Mouse (Mus musculus): Measurements from ENCODE around the gene Tulp3. TPM values are rescaled to one million over a fixed set of nuclear protein-coding genes. Genes with fewer than 3 reads are reported as not detected.

Tulp3 gene
- 1 to 10 TPM; 1.1 to 2.3 TPM for polyA plus RNA-seq (2017; shearing (Covaris generic))

DNA sequence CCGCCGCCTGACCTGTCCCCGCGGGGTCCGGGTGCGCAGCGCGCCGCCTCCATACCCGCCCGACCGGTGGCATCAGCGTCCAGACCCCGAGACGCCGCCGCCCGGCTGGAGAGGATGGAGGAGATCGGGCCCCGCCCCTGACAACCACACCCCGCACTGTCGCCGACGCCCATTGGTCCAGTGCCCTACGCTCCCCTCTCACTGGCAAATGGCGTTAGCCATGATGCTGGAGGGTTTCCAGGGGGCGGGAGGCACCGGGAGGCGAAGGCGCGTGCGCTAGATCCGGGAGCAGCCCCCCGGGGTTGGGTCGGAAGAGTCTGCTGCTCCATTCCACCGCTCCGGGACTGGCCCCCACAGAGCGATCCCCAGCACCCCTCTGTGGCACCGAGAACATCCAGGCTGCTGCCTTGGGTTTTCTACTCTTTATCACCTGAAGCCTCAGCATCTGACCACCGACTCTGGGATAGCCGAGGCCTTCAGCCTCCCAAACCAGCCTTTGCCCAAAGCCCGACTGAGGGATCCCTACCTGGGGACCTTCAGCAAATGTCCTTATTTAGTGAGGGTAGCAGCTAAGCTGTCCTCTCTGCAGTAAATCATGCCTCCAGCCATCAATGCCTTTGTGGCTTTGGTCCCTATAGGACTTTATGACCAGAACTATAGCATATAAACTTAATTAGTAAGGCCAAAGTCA lies at the start of gene Tulp3:
Gene Tulp3 (minus strand): TSS at position 126 of the 691 bp plus-strand sequence.

DNA sequence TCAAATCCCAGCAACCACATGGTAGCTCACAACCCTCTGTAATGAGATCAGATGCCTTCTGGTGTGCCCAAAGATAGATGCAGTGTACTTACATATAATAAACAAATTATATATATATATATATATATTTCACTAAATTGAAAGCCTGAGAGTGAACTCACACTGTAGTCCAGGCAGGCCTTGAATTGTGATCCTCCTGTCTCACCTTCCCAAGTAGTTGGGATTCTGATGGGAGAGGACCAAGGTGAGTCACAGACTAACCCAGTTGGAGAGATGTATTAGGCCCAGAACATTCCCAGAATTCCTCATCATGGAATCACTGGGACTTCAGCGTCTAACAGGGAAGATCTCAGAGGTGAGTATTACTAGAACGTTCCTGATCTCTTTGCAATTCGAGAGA lies 43.3 kb upstream of the Tulp3 start, which contains the start of gene Nrip2:
Gene Nrip2 (plus strand): TSS at position 301 of the 400 bp plus-strand sequence.

DNA sequence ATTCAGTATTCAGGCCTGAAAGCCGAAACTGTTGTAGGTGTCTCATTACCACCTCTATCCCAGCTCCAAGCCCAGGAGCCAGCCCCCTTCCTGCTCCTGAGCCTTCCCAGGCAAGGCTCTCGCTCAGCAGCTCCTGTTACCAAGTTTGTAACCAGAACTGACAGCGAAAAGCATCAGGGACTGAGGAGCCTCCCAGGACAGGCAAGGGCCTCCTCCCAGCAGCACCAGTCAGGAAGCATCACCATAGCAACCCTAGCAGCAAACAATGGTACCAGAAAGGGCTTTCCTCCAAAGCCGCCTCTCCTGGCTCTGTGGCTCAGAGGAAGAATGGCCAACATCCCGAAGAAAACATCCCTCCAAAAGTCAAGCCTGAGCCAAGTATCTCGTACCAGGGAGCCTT lies 19.5 kb upstream of the Tulp3 start, which contains the start of the genes Tex52 and Gm44596:
Gene Tex52 (plus strand): TSS at position 265 of the 400 bp plus-strand sequence.
Gene Gm44596 (plus strand): TSS at position 312 of the 400 bp plus-strand sequence.

DNA sequence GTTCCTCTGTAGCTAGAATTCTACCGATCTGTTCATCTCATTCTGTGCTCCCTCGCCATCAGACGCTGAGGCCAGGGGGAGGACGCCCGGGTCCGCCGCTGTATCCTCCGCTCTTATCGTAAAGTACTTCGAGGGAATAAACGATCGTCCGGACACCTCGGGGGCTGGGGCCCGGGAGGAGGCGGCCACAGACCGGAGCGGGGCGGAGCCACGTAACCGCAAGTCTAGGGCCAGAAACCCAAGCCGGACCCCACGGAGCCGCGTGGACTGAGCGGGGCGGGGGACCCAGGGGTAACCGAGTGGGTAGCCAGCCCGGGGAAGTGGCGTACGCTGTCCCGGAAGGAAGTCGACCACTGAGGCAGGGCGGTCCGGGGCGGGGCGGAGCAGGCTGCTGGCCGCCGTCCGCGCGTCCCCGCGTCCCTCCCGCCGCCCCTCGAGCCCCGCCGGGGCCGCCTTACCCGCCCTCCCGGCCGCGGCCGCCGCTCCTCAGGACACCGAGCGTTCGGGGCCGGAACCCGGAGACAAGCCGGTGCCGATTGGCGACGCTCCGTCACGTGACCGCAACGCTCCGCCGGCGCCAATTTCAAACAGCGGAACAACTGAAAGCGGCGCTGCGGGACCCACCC lies 6.8 kb upstream of the Tulp3 start, which contains the start of the genes Rhno1 and Foxm1:
Gene Rhno1 (minus strand): TSS at position 531 of the 626 bp plus-strand sequence.
Gene Foxm1 (plus strand): TSS at position 587 of the 626 bp plus-strand sequence.

DNA sequence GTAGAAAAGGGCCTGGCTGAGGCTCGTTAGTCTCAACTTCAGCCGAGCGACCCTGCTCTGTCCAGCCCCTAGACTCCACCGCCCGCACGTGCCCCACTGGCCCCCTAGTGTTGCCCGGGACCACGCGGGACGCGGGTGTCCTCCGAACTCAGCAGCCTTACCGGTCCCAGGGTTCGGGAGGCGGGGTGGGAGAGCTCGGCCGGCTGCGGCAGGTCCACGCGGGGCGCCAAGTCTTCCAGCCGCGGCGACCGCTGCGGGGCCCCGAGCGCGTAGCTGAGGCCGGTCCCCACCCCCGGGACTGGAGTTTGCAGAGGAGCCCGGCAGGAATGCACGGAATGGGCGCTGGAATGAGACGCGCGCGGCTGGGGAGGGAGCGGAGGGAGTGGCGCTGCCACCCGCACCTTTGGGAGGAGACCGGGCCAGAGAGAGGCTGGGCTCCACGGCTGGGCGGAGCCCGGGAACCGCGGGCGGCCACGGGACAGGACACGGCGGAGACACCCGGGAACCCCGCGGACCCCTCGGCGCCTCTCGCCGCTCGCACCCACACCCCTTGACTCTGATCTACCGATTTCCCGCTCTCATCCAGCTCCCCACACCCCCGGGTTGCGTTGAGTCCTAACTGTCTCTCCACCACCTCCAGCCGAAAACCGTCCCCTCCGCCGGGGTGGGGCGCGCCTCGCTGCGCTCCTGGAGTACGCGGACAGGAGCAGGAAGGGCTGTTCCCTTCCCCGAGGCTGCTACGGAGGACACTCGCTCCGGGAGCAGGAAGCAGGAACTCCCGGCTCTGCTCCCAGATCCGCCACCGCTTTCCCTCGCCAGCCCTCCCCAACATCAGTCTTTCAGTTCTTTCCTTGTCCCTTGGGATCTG lies 55.3 kb downstream of the Tulp3 start, which contains the start of gene Tead4:
Gene Tead4 (minus strand): TSS at position 690 of the 868 bp plus-strand sequence.

Other genes with a start within 250 kb of the Tulp3 start
- gene Tspan9, start 212.3 kb downstream of the Tulp3 start, polyA plus RNA-seq (2017; shearing (Covaris generic)) = 10 to 100 TPM in 1 of 2 experiments, 1 to 10 TPM in 1; 3.1 to 33.7 TPM
- not detected for gene Tead4, start 55.0 kb downstream of the Tulp3 start, polyA plus RNA-seq (2017; shearing (Covaris generic))
- gene Rhno1, start 7.1 kb upstream of the Tulp3 start, polyA plus RNA-seq (2017; shearing (Covaris generic)) = 10 to 100 TPM; 59.5 to 68.6 TPM
- gene Foxm1, start 7.1 kb upstream of the Tulp3 start, polyA plus RNA-seq (2017; shearing (Covaris generic)) = 10 to 100 TPM in 1 of 2 experiments, 1 to 10 TPM in 1; 8.6 to 12.7 TPM
- under 1 TPM in 1 of 2 experiments, not detected in 1; 0.19 TPM for gene Tex52, start 19.6 kb upstream of the Tulp3 start, polyA plus RNA-seq (2017; shearing (Covaris generic))
- gene Gm44596, start 19.7 kb upstream of the Tulp3 start, polyA plus RNA-seq (2017; shearing (Covaris generic)) = not detected
- gene Nrip2, start 43.4 kb upstream of the Tulp3 start, polyA plus RNA-seq (2017; shearing (Covaris generic)) = 1 to 10 TPM in 1 of 2 experiments, under 1 TPM in 1; 0.88 to 1.2 TPM
- 10 to 100 TPM; 21.9 to 28.9 TPM for gene Itfg2, start 69.1 kb upstream of the Tulp3 start, polyA plus RNA-seq (2017; shearing (Covaris generic))
- 100 to 1,000 TPM; 106 to 117 TPM for gene Fkbp4, start 82.8 kb upstream of the Tulp3 start, polyA plus RNA-seq (2017; shearing (Covaris generic))
- under 1 TPM in 1 of 2 experiments, not detected in 1; 0.55 TPM for gene Pzp, start 170.9 kb upstream of the Tulp3 start, polyA plus RNA-seq (2017; shearing (Covaris generic))
- under 1 TPM; 0.06 to 0.57 TPM for gene A2ml1, start 225.8 kb upstream of the Tulp3 start, polyA plus RNA-seq (2017; shearing (Covaris generic))

Measured in activated CD4-positive, CD25-positive, alpha-beta regulatory T cell (primary cell).